Comparison of ENCODE assay signal across 18 mouse cellular contexts in the genomic region with DNA sequence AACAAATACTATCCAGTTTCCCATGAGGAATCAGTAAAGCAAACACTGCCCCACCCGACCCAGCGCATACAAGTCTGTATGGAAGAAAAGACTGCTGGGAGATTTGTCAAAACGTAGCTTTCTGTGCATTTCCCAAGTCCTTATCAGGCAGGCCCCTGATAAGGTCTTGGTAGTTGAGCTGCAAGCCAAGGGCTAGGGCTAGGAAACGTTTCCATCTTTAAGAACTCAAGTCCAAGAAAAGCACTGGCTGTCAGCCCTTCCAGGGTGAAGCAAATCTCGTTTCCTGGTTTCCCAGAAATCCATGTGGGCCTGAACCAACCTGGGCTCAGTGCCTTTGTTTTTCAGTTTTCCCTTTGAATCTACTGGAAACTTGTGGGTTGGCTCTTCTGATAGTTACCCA.
A peak's percentile ranks its signal among the peaks of the same experiment; 100 is the strongest.
DNase-seq lines count a peak whose midpoint lies in the region; ATAC-seq and TF ChIP-seq lines count a peak whose summit lies in the region.
"Had no signal": no experiment of that assay in that cellular context is flagged by ENCODE, and none has a peak within 500 bp of the region (broad histone marks: within the 10 kb centered on the region; RNA-seq: fewer than 3 reads in every experiment).

No protein-coding gene starts in this region.

- no peak overlapping the region for H3K4me2 ChIP-seq in embryonic facial prominence, embryonic 14.5 days (ENCODE audit: low read depth, low read length)
- H3K4me2 ChIP-seq: embryonic facial prominence, embryonic 15.5 days; liver, embryonic 15.5 days; midbrain, embryonic 12.5 days had no signal

- no peak for TF ChIP-seq RAD21 in MEL (IDR thresholded peaks at IDR 0.05; ENCODE audit: low read depth, low read length)

- no peak for TF ChIP-seq CTCF in MEL (IDR thresholded peaks at IDR 0.05 in 2 of 3, conservative IDR thresholded peaks at IDR 0.05 in 1 of 3; ENCODE audit: control insufficient read depth in 1 of 3, insufficient read depth in 1 of 3, low read depth in 2 of 3, low read length in 3 of 3, poor library complexity in 1 of 3, severe bottlenecking in 1 of 3)

- no peaks in the 10 kb centered on the region for H3K79me2 ChIP-seq in MEL (ENCODE audit: control insufficient read depth, insufficient read depth, low read length, poor library complexity)

- ATAC-seq in embryonic facial prominence, embryonic 14.5 days (ENCODE audit: low read depth): no peak
- ATAC-seq: forebrain, embryonic 16.5 days; hindbrain, postnatal 0 days had no signal

- H3K36me3 ChIP-seq in embryonic facial prominence, embryonic 14.5 days (ENCODE audit: control insufficient read depth, insufficient read depth, low read length): no peaks in the 10 kb centered on the region
- H3K36me3 ChIP-seq in embryonic facial prominence, embryonic 10.5 days (replicated peaks): no peaks in the 10 kb centered on the region
- peaks cover 0 to 17% of the 10 kb centered on the region in 2 experiments; a peak in 2 of 4 replicates for H3K36me3 ChIP-seq in MEL (ENCODE audit: control insufficient read depth in 1 of 2, insufficient read depth in 2 of 2, low read length in 2 of 2)
- H3K36me3 ChIP-seq: embryonic facial prominence, embryonic 15.5 days; liver, embryonic 15.5 days; midbrain, embryonic 12.5 days had no signal

- no peaks in the 10 kb centered on the region for H3K27me3 ChIP-seq in embryonic facial prominence, embryonic 14.5 days (replicated peaks; ENCODE audit: control insufficient read depth, insufficient read depth, low read length)
- no peaks in the 10 kb centered on the region for H3K27me3 ChIP-seq in embryonic facial prominence, embryonic 10.5 days (replicated peaks; ENCODE audit: low read depth, poor library complexity, severe bottlenecking)
- no peaks in the 10 kb centered on the region; a peak in 1 of 4 replicates for H3K27me3 ChIP-seq in MEL (ENCODE audit: control insufficient read depth in 1 of 2, insufficient read depth in 2 of 2, low read length in 2 of 2)
- H3K27me3 ChIP-seq: embryonic facial prominence, embryonic 15.5 days; liver, embryonic 15.5 days had no signal

- DNase-seq in embryonic facial prominence, embryonic 14.5 days (ENCODE audit: low spot score): peak; percentile 54
- DNase-seq in embryonic facial prominence, embryonic 10.5 days (ENCODE audit: low spot score): no peak
- DNase-seq in MEL (ENCODE audit: low read depth, low spot score): peak; percentile 25
- DNase-seq in heart, adult 9 months (ENCODE audit: low spot score in 2 of 2): peak; percentile 71 to 83
- DNase-seq in heart, postnatal 14 days: peak; percentile 43 to 49
- DNase-seq in layer of hippocampus, postnatal 10 days (ENCODE audit: low spot score in 2 of 2): no peak
- DNase-seq in thymus, postnatal 10 days (ENCODE audit: low spot score in 2 of 2): no peak
- DNase-seq in embryo, embryonic 10 days (ENCODE audit: low spot score): no peak
- DNase-seq: adrenal gland, postnatal 36 days; gastrocnemius, postnatal 25 days; kidney, postnatal 14 days; layer of hippocampus, postnatal 36 days had no signal

- no peak overlapping the region for H3K4me3 ChIP-seq in embryonic facial prominence, embryonic 14.5 days (ENCODE audit: low read depth, low read length)
- H3K4me3 ChIP-seq in embryonic facial prominence, embryonic 10.5 days: no peak overlapping the region
- H3K4me3 ChIP-seq in MEL (ENCODE audit: control insufficient read depth in 1 of 2, insufficient read depth in 1 of 2, low read depth in 2 of 2, low read length in 2 of 2): no peak overlapping the region
- H3K4me3 ChIP-seq: embryonic facial prominence, embryonic 15.5 days; liver, embryonic 15.5 days; midbrain, embryonic 12.5 days; myocyte had no signal

- H3K9me3 ChIP-seq in embryonic facial prominence, embryonic 14.5 days (ENCODE audit: control insufficient read depth, low read length): no peaks in the 10 kb centered on the region
- no peaks in the 10 kb centered on the region for H3K9me3 ChIP-seq in embryonic facial prominence, embryonic 10.5 days
- H3K9me3 ChIP-seq in MEL (replicated peaks; ENCODE audit: insufficient read depth, low read length): no peaks in the 10 kb centered on the region
- H3K9me3 ChIP-seq: embryonic facial prominence, embryonic 15.5 days; liver, embryonic 15.5 days; midbrain, embryonic 12.5 days had no signal

- H3K27ac ChIP-seq in embryonic facial prominence, embryonic 14.5 days (replicated peaks; ENCODE audit: low read depth, low read length): no peak overlapping the region
- no peak overlapping the region for H3K27ac ChIP-seq in embryonic facial prominence, embryonic 10.5 days (replicated peaks)
- H3K27ac ChIP-seq in MEL (ENCODE audit: control insufficient read depth, low read depth, low read length): no peak overlapping the region
- H3K27ac ChIP-seq: embryonic facial prominence, embryonic 15.5 days; hindbrain, postnatal 0 days; liver, embryonic 15.5 days; midbrain, embryonic 12.5 days had no signal

- TF ChIP-seq POLR2A in MEL (IDR thresholded peaks at IDR 0.05; ENCODE audit: control insufficient read depth in 1 of 2, insufficient read depth in 1 of 2, low read depth in 1 of 2, low read length in 2 of 2, poor library complexity in 1 of 2): no peak

- intact Hi-C loops in heart, postnatal 14 days (cut with DNase I): no loop called here

- no peak overlapping the region for H3K9ac ChIP-seq in embryonic facial prominence, embryonic 14.5 days (ENCODE audit: low read depth, low read length)
- H3K9ac ChIP-seq in MEL (ENCODE audit: control insufficient read depth, low read depth, low read length, poor library complexity, severe bottlenecking): no peak overlapping the region
- H3K9ac ChIP-seq: embryonic facial prominence, embryonic 15.5 days; liver, embryonic 15.5 days; midbrain, embryonic 12.5 days had no signal

- TF ChIP-seq EP300 in MEL (IDR thresholded peaks at IDR 0.05; ENCODE audit: low read depth in 1 of 2, low read length in 2 of 2): peak in 1 of 2 experiments; percentile 20; a peak in 1 of 4 replicates

- 58% methylated on average over 5 of the region's 5 CpGs for WGBS in embryonic facial prominence, embryonic 14.5 days
- WGBS in embryonic facial prominence, embryonic 10.5 days: 82% methylated on average over 5 of the region's 5 CpGs

- peaks cover 6% of the 10 kb centered on the region for H3K4me1 ChIP-seq in embryonic facial prominence, embryonic 14.5 days (ENCODE audit: control insufficient read depth, insufficient read depth, low read length)
- peaks cover 8% of the 10 kb centered on the region for H3K4me1 ChIP-seq in embryonic facial prominence, embryonic 10.5 days
- peaks cover 5 to 17% of the 10 kb centered on the region in 2 experiments for H3K4me1 ChIP-seq in MEL (ENCODE audit: control insufficient read depth in 1 of 2, insufficient read depth in 2 of 2, low read length in 2 of 2)
- H3K4me1 ChIP-seq: midbrain, embryonic 12.5 days had no signal

TF ChIP-seq in MEL, 35 proteins besides CTCF, POLR2A, EP300 and RAD21:
- TF ChIP-seq ZNF384 (IDR thresholded peaks at IDR 0.05; ENCODE audit: low read depth, low read length) (no peak), ETS1 (IDR thresholded peaks at IDR 0.05; ENCODE audit: low read depth, low read length) (no peak), ZKSCAN1 (IDR thresholded peaks at IDR 0.05; ENCODE audit: low read depth, low read length) (no peak), TCF12 (IDR thresholded peaks at IDR 0.05; ENCODE audit: low read depth, low read length) (0 out of 2 replicates have a peak, but pooled peaks have one; percentile 9), GABPA (IDR thresholded peaks at IDR 0.05; ENCODE audit: low read depth, low read length) (no peak), NELFE (IDR thresholded peaks at IDR 0.05; ENCODE audit: low read depth, low read length) (no peak), BHLHE40 (IDR thresholded peaks at IDR 0.05; ENCODE audit: borderline replicate concordance, low read depth, low read length) (no peak), MYC (IDR thresholded peaks at IDR 0.05; ENCODE audit: low read depth, low read length) (no peak), E2F4 (IDR thresholded peaks at IDR 0.05; ENCODE audit: borderline replicate concordance, low read depth, low read length) (no peak), USF1 (IDR thresholded peaks at IDR 0.05; ENCODE audit: low read depth, low read length) (no peak), CHD2 (IDR thresholded peaks at IDR 0.05; ENCODE audit: low read length) (no peak), MAFK (IDR thresholded peaks at IDR 0.05; ENCODE audit: borderline replicate concordance, low read depth, low read length) (no peak), GATA1 (IDR thresholded peaks at IDR 0.05; ENCODE audit: low read depth, low read length) (peak; percentile 79), USF2 (IDR thresholded peaks at IDR 0.05; ENCODE audit: borderline replicate concordance in 1 of 2, insufficient read depth in 1 of 2, low read depth in 1 of 2, low read length in 2 of 2) (no peak), MXI1 (IDR thresholded peaks at IDR 0.05; ENCODE audit: low read depth, low read length) (no peak), MEF2A (IDR thresholded peaks at IDR 0.05; ENCODE audit: extremely low read depth, insufficient replicate concordance, low read depth, low read length, poor library complexity, severe bottlenecking) (no peak), HCFC1 (IDR thresholded peaks at IDR 0.05; ENCODE audit: low read depth, low read length) (no peak)

Comparison
In these comparisons a context has a peak if more than half of its experiments do, and no peak if none do; other contexts are left out.
1. DNase-seq: peak in embryonic facial prominence, embryonic 14.5 days (single experiment), MEL (single experiment), heart, adult 9 months (2 of 2) and heart, postnatal 14 days (2 of 2); none in embryonic facial prominence, embryonic 10.5 days (single experiment), layer of hippocampus, postnatal 10 days (0 of 2), thymus, postnatal 10 days (0 of 2) and embryo, embryonic 10 days (single experiment).